Mouse (Mus musculus): ENCODE measurements around the gene Klhl9. TPM values are rescaled to one million over a fixed set of nuclear protein-coding genes. Genes with fewer than 3 reads are reported as not detected.

Klhl9 gene
- polyA plus RNA-seq (2015; fragmentation: Illumina TruSeq; extraction: RNeasy Lipid Tissue Mini Kit (QIAGEN cat#74804); ENCODE audit: low read depth, low replicate concordance) = 77.2 TPM

GRCm38 (mm10) chr4:88721791-88722721 is at the start of gene Klhl9, which contains the start of gene Gm26566:
TSS of gene Klhl9 (minus strand) at chr4:88722465.
TSS of gene Gm26566 (plus strand) at chr4:88721805.

GRCm38 (mm10) chr4:88759610-88760268 is 37.5 kb upstream of the Klhl9 start, which contains the start of gene Gm13283:
TSS of gene Gm13283 (plus strand) at chr4:88760119.

GRCm38 (mm10) chr4:88754818-88755340 is 32.6 kb upstream of the Klhl9 start, which contains the start of gene Gm13271:
TSS of gene Gm13271 (plus strand) at chr4:88754868.

GRCm38 (mm10) chr4:88691259-88691658 is 31.0 kb downstream of the Klhl9 start, which contains the start of gene Ifnab:
TSS of gene Ifnab (minus strand) at chr4:88691359.

GRCm38 (mm10) chr4:88683812-88684211 is 38.5 kb downstream of the Klhl9 start, which contains the start of gene Ifna2:
TSS of gene Ifna2 (minus strand) at chr4:88683912.

GRCm38 (mm10) chr4:88676824-88677223 is 45.4 kb downstream of the Klhl9 start, which contains the start of gene Ifna16:
TSS of gene Ifna16 (minus strand) at chr4:88676924.

Other genes starting within 250 kb of the Klhl9 start
- gene Ifnb1, start 199.7 kb downstream of the Klhl9 start, polyA plus RNA-seq (2015; fragmentation: Illumina TruSeq; extraction: RNeasy Lipid Tissue Mini Kit (QIAGEN cat#74804); ENCODE audit: low read depth, low replicate concordance) = not detected
- not detected for gene Ifna15, start 164.2 kb downstream of the Klhl9 start, polyA plus RNA-seq (2015; fragmentation: Illumina TruSeq; extraction: RNeasy Lipid Tissue Mini Kit (QIAGEN cat#74804); ENCODE audit: low read depth, low replicate concordance)
- gene Ifna14, start 150.7 kb downstream of the Klhl9 start, polyA plus RNA-seq (2015; fragmentation: Illumina TruSeq; extraction: RNeasy Lipid Tissue Mini Kit (QIAGEN cat#74804); ENCODE audit: low read depth, low replicate concordance) = not detected
- not detected for gene Ifna9, start 130.1 kb downstream of the Klhl9 start, polyA plus RNA-seq (2015; fragmentation: Illumina TruSeq; extraction: RNeasy Lipid Tissue Mini Kit (QIAGEN cat#74804); ENCODE audit: low read depth, low replicate concordance)
- gene Ifna12, start 119.1 kb downstream of the Klhl9 start, polyA plus RNA-seq (2015; fragmentation: Illumina TruSeq; extraction: RNeasy Lipid Tissue Mini Kit (QIAGEN cat#74804); ENCODE audit: low read depth, low replicate concordance) = not detected
- gene C87499, start 88.1 kb downstream of the Klhl9 start, polyA plus RNA-seq (2015; fragmentation: Illumina TruSeq; extraction: RNeasy Lipid Tissue Mini Kit (QIAGEN cat#74804); ENCODE audit: low read depth, low replicate concordance) = not detected
- not detected for gene Ifna13, start 78.0 kb downstream of the Klhl9 start, polyA plus RNA-seq (2015; fragmentation: Illumina TruSeq; extraction: RNeasy Lipid Tissue Mini Kit (QIAGEN cat#74804); ENCODE audit: low read depth, low replicate concordance)
- not detected for gene Ifna16, start 45.5 kb downstream of the Klhl9 start, polyA plus RNA-seq (2015; fragmentation: Illumina TruSeq; extraction: RNeasy Lipid Tissue Mini Kit (QIAGEN cat#74804); ENCODE audit: low read depth, low replicate concordance)
- gene Ifna2, start 38.6 kb downstream of the Klhl9 start, polyA plus RNA-seq (2015; fragmentation: Illumina TruSeq; extraction: RNeasy Lipid Tissue Mini Kit (QIAGEN cat#74804); ENCODE audit: low read depth, low replicate concordance) = not detected
- not detected for gene Ifnab, start 31.1 kb downstream of the Klhl9 start, polyA plus RNA-seq (2015; fragmentation: Illumina TruSeq; extraction: RNeasy Lipid Tissue Mini Kit (QIAGEN cat#74804); ENCODE audit: low read depth, low replicate concordance)
- not detected for gene Gm26566, start 660 bp downstream of the Klhl9 start, polyA plus RNA-seq (2015; fragmentation: Illumina TruSeq; extraction: RNeasy Lipid Tissue Mini Kit (QIAGEN cat#74804); ENCODE audit: low read depth, low replicate concordance)
- gene Gm13271, start 32.4 kb upstream of the Klhl9 start, polyA plus RNA-seq (2015; fragmentation: Illumina TruSeq; extraction: RNeasy Lipid Tissue Mini Kit (QIAGEN cat#74804); ENCODE audit: low read depth, low replicate concordance) = not detected
- not detected for gene Gm13283, start 37.7 kb upstream of the Klhl9 start, polyA plus RNA-seq (2015; fragmentation: Illumina TruSeq; extraction: RNeasy Lipid Tissue Mini Kit (QIAGEN cat#74804); ENCODE audit: low read depth, low replicate concordance)
- gene Gm13290, start 51.4 kb upstream of the Klhl9 start, polyA plus RNA-seq (2015; fragmentation: Illumina TruSeq; extraction: RNeasy Lipid Tissue Mini Kit (QIAGEN cat#74804); ENCODE audit: low read depth, low replicate concordance) = not detected
- gene Gm13289, start 54.5 kb upstream of the Klhl9 start, polyA plus RNA-seq (2015; fragmentation: Illumina TruSeq; extraction: RNeasy Lipid Tissue Mini Kit (QIAGEN cat#74804); ENCODE audit: low read depth, low replicate concordance) = not detected
- not detected for gene Gm13272, start 57.4 kb upstream of the Klhl9 start, polyA plus RNA-seq (2015; fragmentation: Illumina TruSeq; extraction: RNeasy Lipid Tissue Mini Kit (QIAGEN cat#74804); ENCODE audit: low read depth, low replicate concordance)
- gene Ifnz, start 59.7 kb upstream of the Klhl9 start, polyA plus RNA-seq (2015; fragmentation: Illumina TruSeq; extraction: RNeasy Lipid Tissue Mini Kit (QIAGEN cat#74804); ENCODE audit: low read depth, low replicate concordance) = not detected
- gene Gm13276, start 63.2 kb upstream of the Klhl9 start, polyA plus RNA-seq (2015; fragmentation: Illumina TruSeq; extraction: RNeasy Lipid Tissue Mini Kit (QIAGEN cat#74804); ENCODE audit: low read depth, low replicate concordance) = not detected
- gene Gm13277, start 66.2 kb upstream of the Klhl9 start, polyA plus RNA-seq (2015; fragmentation: Illumina TruSeq; extraction: RNeasy Lipid Tissue Mini Kit (QIAGEN cat#74804); ENCODE audit: low read depth, low replicate concordance) = not detected
- not detected for gene Gm13278, start 69.1 kb upstream of the Klhl9 start, polyA plus RNA-seq (2015; fragmentation: Illumina TruSeq; extraction: RNeasy Lipid Tissue Mini Kit (QIAGEN cat#74804); ENCODE audit: low read depth, low replicate concordance)
- not detected for gene Gm13275, start 72.0 kb upstream of the Klhl9 start, polyA plus RNA-seq (2015; fragmentation: Illumina TruSeq; extraction: RNeasy Lipid Tissue Mini Kit (QIAGEN cat#74804); ENCODE audit: low read depth, low replicate concordance)
- gene Gm13279, start 74.9 kb upstream of the Klhl9 start, polyA plus RNA-seq (2015; fragmentation: Illumina TruSeq; extraction: RNeasy Lipid Tissue Mini Kit (QIAGEN cat#74804); ENCODE audit: low read depth, low replicate concordance) = not detected
- gene Gm13285, start 77.2 kb upstream of the Klhl9 start, polyA plus RNA-seq (2015; fragmentation: Illumina TruSeq; extraction: RNeasy Lipid Tissue Mini Kit (QIAGEN cat#74804); ENCODE audit: low read depth, low replicate concordance) = not detected
- not detected for gene Gm13287, start 80.8 kb upstream of the Klhl9 start, polyA plus RNA-seq (2015; fragmentation: Illumina TruSeq; extraction: RNeasy Lipid Tissue Mini Kit (QIAGEN cat#74804); ENCODE audit: low read depth, low replicate concordance)
- gene Gm13288, start 83.1 kb upstream of the Klhl9 start, polyA plus RNA-seq (2015; fragmentation: Illumina TruSeq; extraction: RNeasy Lipid Tissue Mini Kit (QIAGEN cat#74804); ENCODE audit: low read depth, low replicate concordance) = not detected
- not detected for gene Ifna7, start 93.8 kb upstream of the Klhl9 start, polyA plus RNA-seq (2015; fragmentation: Illumina TruSeq; extraction: RNeasy Lipid Tissue Mini Kit (QIAGEN cat#74804); ENCODE audit: low read depth, low replicate concordance)
- gene Ifna11, start 97.5 kb upstream of the Klhl9 start, polyA plus RNA-seq (2015; fragmentation: Illumina TruSeq; extraction: RNeasy Lipid Tissue Mini Kit (QIAGEN cat#74804); ENCODE audit: low read depth, low replicate concordance) = not detected
- not detected for gene Ifna6, start 105.0 kb upstream of the Klhl9 start, polyA plus RNA-seq (2015; fragmentation: Illumina TruSeq; extraction: RNeasy Lipid Tissue Mini Kit (QIAGEN cat#74804); ENCODE audit: low read depth, low replicate concordance)
- not detected for gene Ifna5, start 113.1 kb upstream of the Klhl9 start, polyA plus RNA-seq (2015; fragmentation: Illumina TruSeq; extraction: RNeasy Lipid Tissue Mini Kit (QIAGEN cat#74804); ENCODE audit: low read depth, low replicate concordance)
- not detected for gene Ifna4, start 119.4 kb upstream of the Klhl9 start, polyA plus RNA-seq (2015; fragmentation: Illumina TruSeq; extraction: RNeasy Lipid Tissue Mini Kit (QIAGEN cat#74804); ENCODE audit: low read depth, low replicate concordance)
- not detected for gene Ifna1, start 127.6 kb upstream of the Klhl9 start, polyA plus RNA-seq (2015; fragmentation: Illumina TruSeq; extraction: RNeasy Lipid Tissue Mini Kit (QIAGEN cat#74804); ENCODE audit: low read depth, low replicate concordance)
- gene Ifne, start 157.7 kb upstream of the Klhl9 start, polyA plus RNA-seq (2015; fragmentation: Illumina TruSeq; extraction: RNeasy Lipid Tissue Mini Kit (QIAGEN cat#74804); ENCODE audit: low read depth, low replicate concordance) = not detected

All from brain, adult 10 weeks (tissue).